Mouse (Mus musculus) thymus, adult 2 months (tissue): ENCODE results near the gene Alg2. TPM values are rescaled to one million over a fixed set of nuclear protein-coding genes. Genes with fewer than 3 reads are reported as not detected.
A peak's percentile ranks its signal among the peaks of the same experiment; 100 is the strongest.

ENCODE experiments used
- DNase-seq: peaks from one replicate; pipeline ENCODE4 v3.0.0; 2021
- H3K27ac ChIP-seq: fragments of 200-500 bp; 2 replicates; pipeline ENCODE4 v1.5.1; 2012; ENCODE audit warnings: low read length, control low read depth; ENCODE audit not compliant: control insufficient read depth, insufficient read depth
- H3K27me3 ChIP-seq: fragments of 200-500 bp; 2 replicates; pipeline ENCODE4 v1.6.1; 2012; ENCODE audit warnings: mild to moderate bottlenecking, low read length, moderate library complexity, mixed read lengths; ENCODE audit not compliant: control insufficient read depth, insufficient read depth
- H3K36me3 ChIP-seq: fragments of 200-500 bp; 2 replicates; pipeline ENCODE4 v1.6.1; 2012; ENCODE audit warnings: mild to moderate bottlenecking, low read length, moderate library complexity; ENCODE audit not compliant: control insufficient read depth, insufficient read depth
- H3K4me1 ChIP-seq: fragments of 200-500 bp; replicated peaks from 2 replicates; pipeline ENCODE4 v1.6.1; 2012; ENCODE audit warnings: low read length; ENCODE audit not compliant: control insufficient read depth, insufficient read depth
- H3K4me3 ChIP-seq: fragments of 200-500 bp; 2 replicates; pipeline ENCODE4 v1.5.1; 2012; ENCODE audit warnings: mild to moderate bottlenecking, low read length, control low read depth, moderate library complexity; ENCODE audit not compliant: control insufficient read depth, insufficient read depth
- CTCF ChIP-seq: fragments of 200-500 bp; IDR thresholded peaks from 2 replicates; pipeline ENCODE4 v1.5.1; 2012; ENCODE audit warnings: mild to moderate bottlenecking, control low read depth, low read length, moderate library complexity, borderline replicate concordance; ENCODE audit not compliant: control insufficient read depth, poor library complexity, insufficient read depth; ENCODE audit errors: extremely low read depth
- POLR2A ChIP-seq: fragments of 200-500 bp; IDR thresholded peaks from 2 replicates; pipeline ENCODE4 v1.6.1; 2012; ENCODE audit warnings: mild to moderate bottlenecking, low read length, control low read depth, moderate library complexity; ENCODE audit not compliant: control insufficient read depth, poor library complexity, insufficient read depth; ENCODE audit errors: extremely low read depth
- WGBS: fragments of 180-500 bp; shearing (Covaris S2); methylation state at CpG from one replicate; pipeline ENCODE4 v1.1.7; 2018; 5-methylcytosine and 5-hydroxymethylcytosine counted together
- polyA plus RNA-seq: library from polyadenylated mRNA; depleted of rRNA; stranded (reverse); fragments of >200 nt; gene quantifications from 2 replicates; pipeline ENCODE4 v1.2.3, GENCODE M21; 2012

Alg2 gene
- polyA plus RNA-seq, 1 experiment, result 37.2 TPM

- WGBS, result 94% methylated on average over 2 of the region's 2 CpGs
- TF ChIP-seq CTCF (no peak), POLR2A (no peak)
- peaks cover 36% of the 10 kb centered on the region for H3K36me3 ChIP-seq
- H3K4me1 ChIP-seq, result no peaks in the 10 kb centered on the region
- DNase-seq, result no peak
- no peak overlapping the region for H3K27ac ChIP-seq
- no peak overlapping the region for H3K4me3 ChIP-seq
- H3K27me3 ChIP-seq, result no peaks in the 10 kb centered on the region
Observed at GRCm38 (mm10) chr4:47467196-47467595, 6.9 kb downstream of the Alg2 start.

GRCm38 (mm10) chr4:47449586-47450522 lies 24.3 kb downstream of the Alg2 start:
- DNase-seq, result no peak
- no peaks in the 10 kb centered on the region for H3K36me3 ChIP-seq
- peak overlapping the region; percentile 71 for H3K27ac ChIP-seq
- 65% methylated on average over 18 of the region's 18 CpGs for WGBS
- peaks cover 6% of the 10 kb centered on the region for H3K4me1 ChIP-seq
- no peak overlapping the region for H3K4me3 ChIP-seq
- TF ChIP-seq POLR2A (no peak), CTCF (no peak)
- H3K27me3 ChIP-seq, result no peaks in the 10 kb centered on the region

GRCm38 (mm10) chr4:47449116-47449515 lies 25.0 kb downstream of the Alg2 start:
- no peak for DNase-seq
- H3K36me3 ChIP-seq, result no peaks in the 10 kb centered on the region
- H3K4me3 ChIP-seq, result no peak overlapping the region
- 41% methylated on average over 5 of the region's 5 CpGs for WGBS
- H3K4me1 ChIP-seq, result peaks cover 6% of the 10 kb centered on the region
- no peaks in the 10 kb centered on the region for H3K27me3 ChIP-seq
- H3K27ac ChIP-seq, result peak overlapping the region; percentile 71
- TF ChIP-seq CTCF (no peak), POLR2A (no peak)

- no peak for DNase-seq
- H3K27me3 ChIP-seq, result no peaks in the 10 kb centered on the region
- H3K36me3 ChIP-seq, result no peaks in the 10 kb centered on the region
- no peak overlapping the region for H3K4me3 ChIP-seq
- peaks cover 6% of the 10 kb centered on the region for H3K4me1 ChIP-seq
- no peak for TF ChIP-seq CTCF
- no peak for TF ChIP-seq POLR2A
- 74% methylated on average over 3 of the region's 3 CpGs for WGBS
- H3K27ac ChIP-seq, result no peak overlapping the region
Observed at GRCm38 (mm10) chr4:47448526-47448925, 25.6 kb downstream of the Alg2 start.

GRCm38 (mm10) chr4:47440951-47441350 lies 33.2 kb downstream of the Alg2 start:
- TF ChIP-seq POLR2A (no peak), CTCF (no peak)
- Histone ChIP-seq H3K4me1 (peaks cover 4% of the 10 kb centered on the region; the same call in 1 of the 2 replicates), H3K4me3 (no peak overlapping the region), H3K36me3 (no peaks in the 10 kb centered on the region), H3K27ac (no peak overlapping the region), H3K27me3 (no peaks in the 10 kb centered on the region)
- no peak for DNase-seq
- WGBS, result 93% methylated on average over 11 of the region's 11 CpGs

GRCm38 (mm10) chr4:47438956-47439355 lies 35.2 kb downstream of the Alg2 start:
- 94% methylated on average over 6 of the region's 6 CpGs for WGBS

More at GRCm38 (mm10) chr4:47438956-47439355, 35.2 kb downstream of the Alg2 start:
- Histone ChIP-seq H3K4me3 (no peak overlapping the region), H3K27ac (no peak overlapping the region), H3K36me3 (no peaks in the 10 kb centered on the region), H3K4me1 (peaks cover 4% of the 10 kb centered on the region; the same call in 1 of the 2 replicates), H3K27me3 (no peaks in the 10 kb centered on the region)
- TF ChIP-seq CTCF (no peak), POLR2A (no peak)
- no peak for DNase-seq
